ENCODE assay signal across 8 mouse cellular contexts in the genomic region with DNA sequence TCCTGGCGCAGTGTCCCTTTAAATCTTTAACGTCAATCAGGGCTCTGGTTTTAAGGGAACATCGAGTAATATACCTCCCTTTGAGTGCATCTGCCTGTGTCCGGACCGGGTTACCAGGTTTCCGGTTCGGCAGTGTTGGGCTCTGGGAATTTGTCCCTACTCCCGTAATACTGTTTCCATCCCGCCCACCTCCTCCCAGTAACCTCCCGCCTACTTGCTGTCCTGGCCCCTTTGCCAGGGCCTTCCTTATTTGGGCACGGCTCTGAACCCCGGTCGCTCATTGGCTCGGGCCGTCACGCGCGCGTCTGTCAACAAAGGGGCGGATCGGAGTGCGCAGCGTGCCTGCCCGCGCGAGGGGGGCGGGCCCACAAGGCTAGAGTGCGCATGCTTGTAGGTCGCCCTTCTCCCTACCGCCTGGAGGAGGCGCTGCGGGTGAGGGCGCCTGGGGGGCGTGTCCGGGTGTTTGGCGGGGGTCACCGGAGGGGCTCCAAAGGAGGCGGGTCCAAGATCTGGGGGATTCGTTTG. TPM values are rescaled to one million over a fixed set of nuclear protein-coding genes. Genes with fewer than 3 reads are reported as not detected.
DNase-seq lines count a peak whose midpoint lies in the region; ATAC-seq lines count a peak whose summit lies in the region.

No protein-coding gene starts in this region.

- peak; percentile 97 for DNase-seq in B cell, adult 2 months
- DNase-seq in brain, adult 2 months (ENCODE audit: low read depth, low spot score) = peak; percentile 99
- DNase-seq in heart, embryonic 10.5 days (ENCODE audit: low spot score) = peak; percentile 99
- peak; percentile 94 for DNase-seq in liver
- peak; percentile 90 to 95 for DNase-seq in spleen, postnatal 4 days (ENCODE audit: low spot score in 2 of 2)

- H3K9ac ChIP-seq in kidney, embryonic 15.5 days = peak overlapping the region; percentile 43

- H3K4me1 ChIP-seq in heart, embryonic 10.5 days = peaks cover 20% of the 10 kb centered on the region
- peaks cover 18% of the 10 kb centered on the region for H3K4me1 ChIP-seq in kidney, embryonic 15.5 days

- peaks cover 48% of the 10 kb centered on the region for H3K36me3 ChIP-seq in heart, embryonic 10.5 days
- peaks cover 29% of the 10 kb centered on the region for H3K36me3 ChIP-seq in kidney, embryonic 15.5 days

- peak overlapping the region; percentile 71 for H3K4me2 ChIP-seq in kidney, embryonic 15.5 days

- peak; percentile 97 for ATAC-seq in erythroblast, adult 5-6 weeks (replicated peaks; ENCODE audit: low FRiP score, poor library complexity, severe bottlenecking)
- ATAC-seq in kidney, embryonic 15.5 days (replicated peaks; ENCODE audit: low FRiP score) = peak; percentile 98
- ATAC-seq in monocyte, adult 5-6 weeks (replicated peaks; ENCODE audit: insufficient number of reproducible peaks, low FRiP score, low TSS enrichment, poor library complexity, severe bottlenecking) = peak; percentile 92

- no peaks in the 10 kb centered on the region for H3K27me3 ChIP-seq in heart, embryonic 10.5 days (ENCODE audit: insufficient read depth, poor library complexity, severe bottlenecking)
- H3K27me3 ChIP-seq in kidney, embryonic 15.5 days = no peaks in the 10 kb centered on the region

- no peaks in the 10 kb centered on the region for H3K9me3 ChIP-seq in heart, embryonic 10.5 days
- no peaks in the 10 kb centered on the region for H3K9me3 ChIP-seq in kidney, embryonic 15.5 days (replicated peaks)

- H3K4me3 ChIP-seq in heart, embryonic 10.5 days = peak overlapping the region; percentile 61
- peak overlapping the region; percentile 50 for H3K4me3 ChIP-seq in kidney, embryonic 15.5 days (replicated peaks)

- peak overlapping the region; percentile 88 for H3K27ac ChIP-seq in heart, embryonic 10.5 days
- peak overlapping the region; percentile 90 for H3K27ac ChIP-seq in kidney, embryonic 15.5 days

- under 1% methylated on average over 39 of the region's 39 CpGs for WGBS in heart, embryonic 10.5 days
- WGBS in kidney, embryonic 15.5 days = under 1% methylated on average over 39 of the region's 39 CpGs

RNA-seq across cellular contexts. Expression of gene Fbxo46, which starts 11.7 kb away (rescaled TPM):
- total RNA-seq in erythroblast, adult 5-6 weeks (2015; ENCODE audit: low replicate concordance) = 0.21 and 0.77 TPM in 2 replicates
- 2.1 and 2.5 TPM in 2 replicates for total RNA-seq in erythroblast, adult 5-6 weeks (2017; ENCODE audit: low replicate concordance)
- 12.2 and 13.1 TPM in 2 replicates for polyA plus RNA-seq in heart, embryonic 10.5 days (2016; fragmentation: Nextera tagmentation; extraction: Ambion mirVana)
- 16.1 and 16.3 TPM in 2 replicates for polyA plus RNA-seq in kidney, embryonic 15.5 days (2015; fragmentation: Nextera tagmentation; extraction: Ambion mirVana)
- 6.7 to 11.5 TPM (median 7.1 TPM) in 3 replicates for total RNA-seq in monocyte, adult 5-6 weeks (2017)

RNA-seq across cellular contexts. Expression of gene Gm4969, which starts 13.2 kb away (rescaled TPM):
- not detected in 2 replicates for total RNA-seq in erythroblast, adult 5-6 weeks (2015; ENCODE audit: low replicate concordance)
- total RNA-seq in erythroblast, adult 5-6 weeks (2017; ENCODE audit: low replicate concordance) = 0.28 TPM in 1 of 2 replicates, not detected in the other
- 1.7 and 2.1 TPM in 2 replicates for polyA plus RNA-seq in heart, embryonic 10.5 days (2016; fragmentation: Nextera tagmentation; extraction: Ambion mirVana)
- polyA plus RNA-seq in kidney, embryonic 15.5 days (2015; fragmentation: Nextera tagmentation; extraction: Ambion mirVana) = 2.9 and 3.4 TPM in 2 replicates
- total RNA-seq in monocyte, adult 5-6 weeks (2017) = not detected in 3 replicates

RNA-seq across cellular contexts. Expression of gene Qpctl, which starts 17.7 kb away (rescaled TPM):
- 1.3 and 6.7 TPM in 2 replicates for total RNA-seq in erythroblast, adult 5-6 weeks (2015; ENCODE audit: low replicate concordance)
- 0.70 and 1.3 TPM in 2 replicates for total RNA-seq in erythroblast, adult 5-6 weeks (2017; ENCODE audit: low replicate concordance)
- polyA plus RNA-seq in heart, embryonic 10.5 days (2016; fragmentation: Nextera tagmentation; extraction: Ambion mirVana) = 10.8 and 12.1 TPM in 2 replicates
- 13.5 and 14.4 TPM in 2 replicates for polyA plus RNA-seq in kidney, embryonic 15.5 days (2015; fragmentation: Nextera tagmentation; extraction: Ambion mirVana)
- total RNA-seq in monocyte, adult 5-6 weeks (2017) = 2.4 to 4.9 TPM (median 3.9 TPM) in 3 replicates

RNA-seq across cellular contexts. Expression of gene Snrpd2, which starts 18.1 kb away (rescaled TPM):
- total RNA-seq in erythroblast, adult 5-6 weeks (2015; ENCODE audit: low replicate concordance) = 15.0 TPM in 2 replicates
- total RNA-seq in erythroblast, adult 5-6 weeks (2017; ENCODE audit: low replicate concordance) = 20.2 and 22.0 TPM in 2 replicates
- 132 and 142 TPM in 2 replicates for polyA plus RNA-seq in heart, embryonic 10.5 days (2016; fragmentation: Nextera tagmentation; extraction: Ambion mirVana)
- 157 and 162 TPM in 2 replicates for polyA plus RNA-seq in kidney, embryonic 15.5 days (2015; fragmentation: Nextera tagmentation; extraction: Ambion mirVana)
- 27.7 to 42.9 TPM (median 30.8 TPM) in 3 replicates for total RNA-seq in monocyte, adult 5-6 weeks (2017)

RNA-seq across cellular contexts. Expression of gene Gipr, which starts 34.5 kb away (rescaled TPM):
- total RNA-seq in erythroblast, adult 5-6 weeks (2015; ENCODE audit: low replicate concordance) = 0.42 TPM in 1 of 2 replicates, not detected in the other
- not detected in 2 replicates for total RNA-seq in erythroblast, adult 5-6 weeks (2017; ENCODE audit: low replicate concordance)
- polyA plus RNA-seq in heart, embryonic 10.5 days (2016; fragmentation: Nextera tagmentation; extraction: Ambion mirVana) = 9.7 and 12.8 TPM in 2 replicates
- 0.76 and 1.0 TPM in 2 replicates for polyA plus RNA-seq in kidney, embryonic 15.5 days (2015; fragmentation: Nextera tagmentation; extraction: Ambion mirVana)
- total RNA-seq in monocyte, adult 5-6 weeks (2017) = not detected in 3 replicates

Comparison
In these comparisons a context has a peak if more than half of its experiments do, and no peak if none do; other contexts are left out.
1. Peak in every context shown above with its lines: DNase-seq, ATAC-seq, H3K4me3 ChIP-seq and H3K27ac ChIP-seq.